Mouse (Mus musculus) heart, embryonic 15.5 days (tissue): ENCODE measurements at regions not wholly inside any gene's neighbourhood (a gene's known extent, or its start where the extent isn't known, plus 50 kb on each side); places are given as distances from the start of the nearest gene placed in this dataset.
A peak's percentile ranks its signal among the peaks of the same experiment; 100 is the strongest.
"Not testable (repeated sequence)": the region's sequence is repeated elsewhere in the genome, so short reads cannot be mapped to it uniquely, and the experiment has no call there.

ENCODE experiments used
- ATAC-seq: fragments of 200-750 bp; cut with Nextera tagmentation; replicated peaks from 2 replicates; pipeline ENCODE4 v1.8.0; 2017; ENCODE audit warnings: low read depth, moderate TSS enrichment; ENCODE audit not compliant: insufficient number of reproducible peaks, insufficient read depth, low FRiP score
- H3K27ac ChIP-seq: fragments of 300-500 bp; sonication (generic); 2 replicates; pipeline ENCODE4 v1.5.1; 2015; ENCODE audit warnings: mild to moderate bottlenecking, inconsistent platforms
- H3K27me3 ChIP-seq: fragments of 300-500 bp; sonication (generic); 2 replicates; pipeline ENCODE4 v1.6.1; 2015; ENCODE audit warnings: inconsistent platforms
- H3K36me3 ChIP-seq: fragments of 300-500 bp; sonication (generic); 2 replicates; pipeline ENCODE4 v1.6.1; 2015; ENCODE audit warnings: mild to moderate bottlenecking, inconsistent platforms
- H3K4me1 ChIP-seq: fragments of 300-500 bp; sonication (generic); replicated peaks from 2 replicates; pipeline ENCODE4 v1.6.1; 2015; ENCODE audit warnings: inconsistent platforms
- H3K4me2 ChIP-seq: fragments of 300-500 bp; sonication (generic); 2 replicates; pipeline ENCODE4 v1.6.1; 2015; ENCODE audit warnings: inconsistent platforms, mild to moderate bottlenecking, moderate library complexity
- H3K4me3 ChIP-seq: fragments of 300-500 bp; sonication (generic); 2 replicates; pipeline ENCODE4 v1.5.1; 2015; ENCODE audit warnings: mild to moderate bottlenecking, inconsistent platforms
- H3K9ac ChIP-seq: fragments of 300-500 bp; sonication (generic); 2 replicates; pipeline ENCODE4 v1.6.1; 2015; ENCODE audit warnings: mild to moderate bottlenecking, inconsistent platforms
- H3K9me3 ChIP-seq: fragments of 300-500 bp; sonication (generic); replicated peaks from 2 replicates; pipeline ENCODE4 v1.6.1; 2016; ENCODE audit warnings: inconsistent platforms
- WGBS: fragments of 180-500 bp; shearing (Covaris S2); methylation state at CpG from one replicate; pipeline ENCODE4 v1.1.7; 2015; ENCODE audit warnings: mixed read lengths; 5-methylcytosine and 5-hydroxymethylcytosine counted together

DNA sequence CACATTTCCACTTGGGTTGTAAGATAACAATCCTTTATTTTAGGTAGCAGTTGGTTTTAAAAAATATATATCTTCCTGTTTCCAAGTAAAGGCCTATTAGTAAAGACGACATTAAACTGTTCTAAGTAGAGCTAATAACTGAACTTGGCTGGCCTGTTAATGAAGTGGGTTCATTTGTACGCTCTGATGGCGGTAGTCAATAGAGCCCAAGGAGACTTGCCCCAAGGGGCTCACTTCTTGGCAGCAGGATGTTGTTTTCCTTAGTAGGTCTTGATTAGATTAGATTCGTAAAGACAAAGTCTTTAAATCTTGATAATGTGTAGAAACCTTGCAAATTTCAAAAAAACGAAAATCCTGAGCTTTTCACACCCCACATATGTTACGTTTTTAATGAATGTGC, 135.4 kb upstream of the Rapgef5 start:
- no peak overlapping the region for H3K4me2 ChIP-seq
- no peak for ATAC-seq
- WGBS = 66% methylated on average over 6 of the region's 6 CpGs
- no peaks in the 10 kb centered on the region for H3K36me3 ChIP-seq
- no peaks in the 10 kb centered on the region for H3K27me3 ChIP-seq
- no peaks in the 10 kb centered on the region for H3K9me3 ChIP-seq
- H3K4me3 ChIP-seq = no peak overlapping the region
- H3K9ac ChIP-seq = no peak overlapping the region
- no peak overlapping the region for H3K27ac ChIP-seq
- no peaks in the 10 kb centered on the region for H3K4me1 ChIP-seq

DNA sequence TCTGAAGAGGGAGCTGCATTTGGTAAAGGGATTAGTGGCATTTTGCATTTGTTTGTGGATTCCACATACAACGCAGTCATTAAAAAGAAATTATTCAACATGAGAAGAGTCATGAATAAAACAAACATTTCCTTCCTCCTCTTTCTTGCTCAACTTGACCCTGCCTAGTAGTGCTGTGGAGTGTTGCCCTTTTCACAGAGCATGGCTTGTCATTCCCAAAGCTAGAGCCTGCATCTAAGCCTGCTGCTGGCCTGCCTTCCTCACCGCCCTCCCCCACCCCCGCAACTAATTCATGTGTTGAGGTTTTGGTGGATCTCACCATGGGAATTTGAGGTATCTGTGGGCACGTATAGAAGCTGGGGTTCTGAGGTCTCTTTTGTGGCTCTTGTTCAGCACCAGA, 133.6 kb upstream of the Rapgef5 start:
- H3K27me3 ChIP-seq, H3K9ac ChIP-seq, H3K9me3 ChIP-seq, H3K4me2 ChIP-seq, H3K27ac ChIP-seq, H3K4me1 ChIP-seq, H3K36me3 ChIP-seq, ATAC-seq, H3K4me3 ChIP-seq: not testable (repeated sequence)
- 65% methylated on average over 1 of the region's 4 CpGs for WGBS

DNA sequence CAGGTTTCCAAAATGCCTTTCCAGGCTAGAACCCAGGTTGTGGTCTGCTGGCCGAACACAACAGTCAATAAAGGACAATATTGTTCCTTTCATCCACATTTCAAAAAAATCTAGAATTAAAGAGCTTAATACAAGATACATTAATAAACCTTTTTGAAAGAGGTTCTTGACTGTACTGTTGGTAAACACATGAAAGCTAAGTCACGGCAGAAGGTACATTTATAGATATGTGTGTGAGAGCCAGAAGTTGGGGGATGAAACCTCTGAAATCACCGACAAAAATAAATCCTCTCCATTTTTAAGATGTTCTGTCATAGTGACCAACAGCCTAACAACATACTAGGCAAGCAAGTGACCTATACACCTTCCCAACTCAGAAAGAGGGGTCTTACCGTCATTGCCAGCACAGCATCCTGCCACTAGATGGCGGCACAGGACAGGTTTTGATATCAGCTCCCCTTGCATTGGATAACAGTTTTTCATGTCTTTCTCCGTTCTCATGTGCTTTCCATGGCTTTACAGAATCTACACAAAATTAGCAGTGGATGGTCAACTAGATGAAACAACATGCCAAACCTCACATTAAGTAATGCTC, 131.1 kb upstream of the Rapgef5 start:
- H3K27me3 ChIP-seq = 0 out of 2 replicates have a peak, but pooled peaks cover 4% of the 10 kb centered on the region
- H3K4me1 ChIP-seq = peaks cover 13% of the 10 kb centered on the region
- 14% methylated on average over 6 of the region's 6 CpGs for WGBS
- no peak overlapping the region for H3K9ac ChIP-seq
- no peak overlapping the region for H3K4me2 ChIP-seq
- H3K4me3 ChIP-seq = no peak overlapping the region
- no peaks in the 10 kb centered on the region for H3K9me3 ChIP-seq
- no peak for ATAC-seq
- no peaks in the 10 kb centered on the region for H3K36me3 ChIP-seq
- H3K27ac ChIP-seq = no peak overlapping the region

- WGBS = 75% methylated on average over 1 of the region's 1 CpGs
- Histone ChIP-seq H3K4me1 (peaks cover 13% of the 10 kb centered on the region), H3K4me3 (no peak overlapping the region), H3K27me3 (0 out of 2 replicates have a peak, but pooled peaks cover 4% of the 10 kb centered on the region), H3K4me2 (no peak overlapping the region), H3K9ac (no peak overlapping the region), H3K36me3 (no peaks in the 10 kb centered on the region), H3K27ac (no peak overlapping the region), H3K9me3 (no peaks in the 10 kb centered on the region)
- no peak for ATAC-seq
Measured at GRCm38 (mm10) chr12:117385697-117386096, 130.6 kb upstream of the Rapgef5 start.

DNA sequence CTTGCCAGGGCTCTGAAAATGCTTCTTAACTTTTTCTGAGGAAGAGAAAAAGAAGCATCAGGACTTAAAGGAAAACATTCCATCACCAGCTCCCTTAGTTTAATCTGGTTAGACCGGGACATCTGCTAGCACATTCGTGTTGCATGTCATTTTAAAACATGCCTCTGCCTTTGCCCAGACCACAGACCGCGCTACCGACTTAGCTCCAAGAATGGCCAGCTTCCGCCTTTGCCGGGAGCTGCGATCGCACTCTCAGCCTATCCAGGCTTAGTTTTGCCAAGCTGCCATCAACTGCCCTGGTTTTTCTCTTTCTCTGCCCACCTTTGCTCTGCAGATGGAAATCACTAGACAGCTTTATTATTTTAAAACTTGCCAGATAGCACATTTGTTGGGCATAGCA, 129.3 kb upstream of the Rapgef5 start:
- 59% methylated on average over 9 of the region's 9 CpGs for WGBS
- 0 out of 2 replicates have a peak, but pooled peaks cover 4% of the 10 kb centered on the region for H3K27me3 ChIP-seq
- H3K4me3 ChIP-seq = no peak overlapping the region
- no peak for ATAC-seq
- peaks cover 13% of the 10 kb centered on the region for H3K4me1 ChIP-seq
- H3K9ac ChIP-seq = no peak overlapping the region
- no peaks in the 10 kb centered on the region for H3K36me3 ChIP-seq
- no peak overlapping the region for H3K27ac ChIP-seq
- H3K4me2 ChIP-seq = 0 out of 2 replicates have a peak overlapping the region, but pooled peaks have one; percentile 6
- H3K9me3 ChIP-seq = no peaks in the 10 kb centered on the region

GRCm38 (mm10) chr12:117389516-117390347, 126.5 kb upstream of the Rapgef5 start:
- Histone ChIP-seq H3K4me3 (no peak overlapping the region), H3K27ac (no peak overlapping the region), H3K27me3 (0 out of 2 replicates have a peak, but pooled peaks cover 4% of the 10 kb centered on the region), H3K9ac (no peak overlapping the region), H3K9me3 (no peaks in the 10 kb centered on the region), H3K4me2 (0 out of 2 replicates have a peak overlapping the region, but pooled peaks have one; percentile 10), H3K4me1 (peaks cover 13% of the 10 kb centered on the region), H3K36me3 (no peaks in the 10 kb centered on the region)
- no peak for ATAC-seq
- WGBS = 36% methylated on average over 7 of the region's 7 CpGs

- H3K9me3 ChIP-seq = no peaks in the 10 kb centered on the region
- no peaks in the 10 kb centered on the region for H3K4me1 ChIP-seq
- H3K27me3 ChIP-seq = no peaks in the 10 kb centered on the region
- no peak overlapping the region for H3K4me2 ChIP-seq
- H3K36me3 ChIP-seq = no peaks in the 10 kb centered on the region
- no peak overlapping the region for H3K9ac ChIP-seq
- 78% methylated on average over 3 of the region's 3 CpGs for WGBS
- ATAC-seq = no peak
- H3K27ac ChIP-seq = no peak overlapping the region
- no peak overlapping the region for H3K4me3 ChIP-seq
Measured at GRCm38 (mm10) chr12:117397512-117397911, 118.8 kb upstream of the Rapgef5 start.

GRCm38 (mm10) chr12:117403513-117404156, 112.6 kb upstream of the Rapgef5 start:
- H3K4me2 ChIP-seq = no peak overlapping the region
- no peak overlapping the region for H3K4me3 ChIP-seq
- ATAC-seq = peak; percentile 35; the same call in 1 of the 2 replicates
- H3K4me1 ChIP-seq = peaks cover 3% of the 10 kb centered on the region
- no peak overlapping the region for H3K9ac ChIP-seq
- no peak overlapping the region for H3K27ac ChIP-seq
- no peaks in the 10 kb centered on the region for H3K27me3 ChIP-seq
- 12% methylated on average over 7 of the region's 7 CpGs for WGBS
- no peaks in the 10 kb centered on the region for H3K9me3 ChIP-seq
- H3K36me3 ChIP-seq = no peaks in the 10 kb centered on the region

DNA sequence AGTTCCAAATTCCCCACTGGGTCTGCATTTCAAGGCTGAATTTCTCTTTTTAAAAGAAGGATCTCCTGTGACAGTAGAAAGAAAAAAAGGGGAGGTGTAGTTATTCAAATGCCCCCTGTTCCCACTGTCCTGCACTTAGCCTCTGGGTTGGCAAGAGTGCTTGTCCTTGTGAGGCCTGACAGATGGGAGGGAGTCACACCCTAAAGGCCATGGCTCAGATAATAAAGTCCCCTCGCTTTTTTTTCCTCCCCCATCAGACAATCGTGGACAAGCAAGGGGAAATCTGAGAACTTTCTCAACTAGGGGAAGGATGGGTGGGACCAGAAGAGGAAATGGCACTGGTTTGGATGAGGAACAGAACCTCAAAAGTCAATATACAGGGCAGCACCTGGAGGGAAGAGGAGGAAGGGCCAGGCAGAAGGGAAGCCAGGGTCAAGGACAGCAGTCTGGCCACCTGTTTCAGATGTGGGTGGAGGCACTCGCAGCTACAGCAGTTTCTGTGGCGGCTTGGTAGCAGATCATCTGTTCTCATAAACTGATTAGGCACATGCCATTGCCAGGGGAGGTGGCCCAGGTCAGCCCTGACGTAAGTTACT, 112.0 kb upstream of the Rapgef5 start:
- Histone ChIP-seq H3K4me2 (no peak overlapping the region), H3K27ac (no peak overlapping the region), H3K9ac (no peak overlapping the region), H3K4me1 (peaks cover 3% of the 10 kb centered on the region), H3K9me3 (no peaks in the 10 kb centered on the region), H3K36me3 (no peaks in the 10 kb centered on the region), H3K27me3 (no peaks in the 10 kb centered on the region), H3K4me3 (no peak overlapping the region)
- ATAC-seq = 0 out of 2 replicates have a peak, but pooled peaks have one; percentile 31
- 40% methylated on average over 5 of the region's 5 CpGs for WGBS

- Histone ChIP-seq H3K36me3 (no peaks in the 10 kb centered on the region), H3K4me3 (no peak overlapping the region), H3K9ac (no peak overlapping the region), H3K4me2 (no peak overlapping the region), H3K4me1 (peaks cover 12% of the 10 kb centered on the region), H3K27me3 (no peaks in the 10 kb centered on the region), H3K27ac (no peak overlapping the region), H3K9me3 (no peaks in the 10 kb centered on the region)
- WGBS = 75% methylated on average over 9 of the region's 9 CpGs
- no peak for ATAC-seq
Measured at GRCm38 (mm10) chr12:117406832-117407231, 109.4 kb upstream of the Rapgef5 start.

DNA sequence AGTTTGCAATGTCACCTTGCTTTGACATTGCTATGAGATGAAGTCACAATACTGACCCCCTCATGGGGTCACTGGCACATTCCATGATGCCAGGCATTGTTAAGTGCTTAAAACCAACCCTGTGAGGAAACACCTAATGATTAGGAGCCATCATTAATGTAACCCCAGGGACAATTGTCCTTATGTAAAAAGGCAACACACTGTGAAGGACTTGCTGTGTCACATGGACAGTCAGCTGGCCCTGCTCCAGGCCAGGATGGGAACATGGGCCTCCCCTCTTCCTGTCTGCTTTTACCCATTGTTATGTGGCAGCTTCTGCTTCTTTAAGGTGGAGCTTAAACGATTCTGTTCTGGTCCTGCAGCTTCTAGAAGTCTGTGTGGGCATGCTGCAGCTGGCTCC, 105.7 kb upstream of the Rapgef5 start:
- peaks cover 18% of the 10 kb centered on the region for H3K4me1 ChIP-seq
- H3K27me3 ChIP-seq = no peaks in the 10 kb centered on the region
- no peaks in the 10 kb centered on the region for H3K36me3 ChIP-seq
- H3K4me3 ChIP-seq = no peak overlapping the region
- H3K27ac ChIP-seq = peak overlapping the region; percentile 24; the same call in 1 of the 2 replicates
- ATAC-seq = 0 out of 2 replicates have a peak, but pooled peaks have one; percentile 44
- no peak overlapping the region for H3K4me2 ChIP-seq
- no peaks in the 10 kb centered on the region for H3K9me3 ChIP-seq
- 20% methylated on average over 1 of the region's 1 CpGs for WGBS
- no peak overlapping the region for H3K9ac ChIP-seq
